Mouse (Mus musculus) kidney, postnatal 14 days (tissue): ENCODE measurements around the gene Urah.

Source experiments
- DNase-seq: peaks from one replicate; pipeline ENCODE4 v3.0.0; 2022; ENCODE audit warnings: mixed read lengths

Urah gene

DNA sequence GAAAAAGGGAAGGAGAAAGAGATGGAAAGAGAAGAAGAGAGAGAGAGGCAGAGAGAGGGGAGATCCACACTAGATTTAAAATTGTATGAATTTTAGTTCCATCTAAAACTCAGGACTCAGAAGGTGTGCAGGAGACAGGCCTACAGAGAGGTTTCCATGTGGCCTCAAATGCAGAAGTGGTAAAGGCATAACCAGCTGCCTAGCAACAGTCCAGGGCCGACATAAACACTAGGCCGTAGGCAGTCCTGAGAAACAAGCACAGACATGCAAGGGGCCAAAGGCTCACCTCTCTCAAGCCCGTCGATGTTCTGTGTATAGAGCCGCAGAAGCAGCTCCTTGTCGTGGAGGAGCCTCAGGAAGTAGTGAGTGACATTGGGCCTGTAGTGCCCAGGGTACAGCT is 42.5 kb downstream of the Urah start:
- DNase-seq: no peak

DNA sequence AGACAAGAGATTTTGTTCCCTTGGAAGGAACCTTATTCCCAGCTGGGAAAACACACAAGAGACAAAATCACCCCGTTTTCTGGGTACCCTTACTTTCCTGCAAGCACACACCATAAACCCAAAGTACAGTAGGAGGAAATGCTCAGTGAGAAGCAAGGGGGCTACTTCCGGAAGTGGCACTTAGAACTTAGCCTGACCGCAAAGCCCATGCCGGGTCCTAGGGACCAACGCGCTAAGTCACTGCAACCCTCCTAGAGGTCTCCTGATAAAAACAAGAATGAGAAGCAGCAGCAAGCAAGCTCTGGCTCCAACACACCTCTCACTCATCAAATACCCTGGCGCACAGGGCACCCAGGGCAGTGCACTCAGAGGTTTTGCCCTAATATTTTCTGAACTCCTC is 44.5 kb downstream of the Urah start:
- no peak for DNase-seq

DNA sequence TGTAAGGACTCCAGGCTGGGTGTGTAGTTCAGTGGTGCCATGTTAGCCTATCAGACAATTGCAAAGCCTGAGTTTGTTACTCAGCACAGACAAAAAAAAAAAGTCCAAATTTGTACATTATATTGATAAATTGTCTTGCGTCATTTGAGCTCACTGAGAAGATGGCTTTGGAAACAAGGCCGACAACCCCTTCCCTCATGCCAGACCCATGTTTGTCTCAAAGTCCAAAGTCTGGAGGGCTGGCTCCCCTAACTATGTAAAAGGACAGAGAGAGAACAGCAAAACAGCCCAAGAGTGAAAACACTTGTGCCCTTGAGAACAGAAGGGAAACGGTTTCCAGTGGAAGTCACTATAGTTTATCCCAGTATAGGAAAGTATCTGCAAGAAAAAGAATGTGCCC is 45.6 kb downstream of the Urah start:
- peak; percentile 48 for DNase-seq

DNA sequence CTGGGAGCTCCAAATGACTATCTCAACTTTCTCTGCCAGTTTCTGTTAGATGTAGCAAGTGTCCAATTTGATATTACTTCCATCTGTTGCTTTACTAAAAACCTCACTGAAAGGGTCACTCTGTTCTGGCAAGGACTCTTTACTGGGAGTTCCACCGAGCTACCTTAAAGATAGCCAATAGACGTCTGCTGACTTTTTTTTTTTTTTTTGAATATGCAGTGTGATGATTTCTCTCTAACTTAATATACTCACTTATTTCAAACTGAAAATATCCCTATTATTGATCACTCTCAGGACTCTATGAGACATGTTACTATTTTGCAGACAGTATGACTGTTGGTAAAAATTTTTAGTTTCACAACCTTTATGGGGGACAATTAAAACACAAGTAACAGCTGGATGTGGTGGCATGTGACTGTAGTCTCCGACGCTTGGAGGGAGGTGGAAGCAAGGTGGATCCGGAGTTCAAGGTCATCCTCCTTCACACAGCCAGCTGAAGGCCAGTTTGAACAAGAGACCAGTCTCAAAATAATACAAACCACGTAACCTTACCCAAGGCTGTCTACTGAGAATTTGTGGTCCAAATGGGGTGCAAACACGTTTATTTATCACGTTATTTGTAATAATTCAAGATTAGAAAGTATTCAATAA is 46.2 kb downstream of the Urah start:
- peak; percentile 36 for DNase-seq

DNA sequence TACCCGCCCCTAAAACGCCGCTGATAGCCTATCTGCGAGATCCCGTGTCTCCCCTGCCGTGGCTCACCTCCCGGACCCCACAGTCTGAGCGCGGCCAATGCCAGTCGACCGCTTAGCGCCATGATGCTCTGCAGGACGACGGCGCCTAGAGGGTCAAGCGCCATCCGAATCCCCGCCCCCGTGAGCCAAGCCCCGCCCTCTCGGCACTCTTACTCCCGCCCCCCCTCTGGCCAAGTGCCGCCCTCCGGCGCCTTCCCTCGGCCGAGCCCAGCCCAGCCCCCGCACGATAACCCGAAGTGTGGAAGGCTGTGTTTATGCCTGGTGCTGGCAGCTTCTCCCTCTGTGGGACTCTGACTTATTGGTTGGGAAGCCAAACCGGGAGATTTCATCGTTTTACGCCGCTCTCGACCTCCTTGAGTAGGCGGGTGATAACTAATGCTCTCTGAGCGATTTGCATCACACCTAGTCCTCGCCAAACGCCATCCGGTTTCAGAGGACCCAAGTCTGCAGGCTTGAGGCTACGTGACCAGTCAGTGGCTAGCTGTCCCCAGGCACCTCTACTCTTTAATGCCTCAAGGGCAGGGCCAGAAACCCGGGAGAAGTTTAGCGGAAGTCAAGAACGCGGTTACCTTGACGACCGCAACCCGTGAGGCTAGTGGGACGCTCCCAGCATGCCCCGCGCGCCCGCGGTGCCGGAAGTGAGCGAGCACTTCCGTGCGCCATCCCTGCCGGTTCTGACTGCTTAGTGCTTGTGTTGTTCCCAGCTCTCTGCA is 47.1 kb downstream of the Urah start, which contains the start of the genes Psmd13 and Sirt3:
Gene Psmd13 (plus strand): TSS at position 273 of the 773 bp plus-strand sequence.
Gene Sirt3 (minus strand): TSS at position 614 of the 773 bp plus-strand sequence.
- DNase-seq: peak; percentile 97

DNA sequence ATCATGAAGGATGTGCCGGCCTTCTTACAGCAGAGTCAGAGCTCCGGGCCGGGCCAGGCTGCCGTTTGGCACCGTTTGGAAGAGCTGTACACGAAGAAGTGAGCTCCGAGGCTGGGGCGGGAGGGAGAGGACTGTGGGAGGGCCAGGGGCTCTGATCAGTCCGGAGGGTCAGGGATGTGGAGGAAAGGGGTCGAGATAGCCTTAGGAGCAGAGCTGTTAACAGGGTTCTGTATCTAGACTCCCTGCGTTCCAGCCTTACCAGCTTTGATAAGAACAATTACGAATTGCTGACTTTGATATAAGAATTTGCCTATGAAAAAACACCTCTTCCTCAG is 47.6 kb downstream of the Urah start:
- no peak for DNase-seq
